ENCODE assay signal across 17 mouse cellular contexts in the genomic region with DNA sequence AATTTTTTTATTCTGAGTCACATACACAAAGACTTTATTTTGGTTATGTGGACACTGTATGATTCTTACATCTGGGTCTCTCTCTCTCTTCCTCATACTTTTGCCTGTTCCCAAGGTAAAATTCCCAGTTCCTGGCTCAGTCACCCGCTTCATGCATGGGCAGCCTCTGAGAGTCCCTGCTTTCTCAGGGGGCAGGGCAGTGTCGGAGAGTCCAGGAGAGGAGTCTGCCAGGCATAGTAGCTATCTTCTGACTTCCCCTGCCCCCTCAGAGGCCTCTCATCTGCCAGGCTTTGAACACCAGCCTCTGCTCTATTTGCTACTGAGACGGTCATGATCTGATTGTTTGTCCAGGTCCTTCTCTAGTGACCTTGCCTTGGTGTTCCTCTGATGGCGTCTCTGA.
"Had no signal": no experiment of that assay in that cellular context is flagged by ENCODE, and none has a peak within 500 bp of the region (broad histone marks: within the 10 kb centered on the region; RNA-seq: fewer than 3 reads in every experiment).

No protein-coding gene starts in this region.

- H3K9me3 ChIP-seq: lung, embryonic 15.5 days; midbrain, embryonic 13.5 days; midbrain, embryonic 15.5 days; neural tube, embryonic 12.5 days; stomach, embryonic 15.5 days had no signal

- H3K27ac ChIP-seq: lung, embryonic 15.5 days; macrophage; midbrain, embryonic 13.5 days; midbrain, embryonic 15.5 days; neural tube, embryonic 12.5 days; stomach, embryonic 15.5 days; stomach, postnatal 0 days had no signal

- DNase-seq: lung, adult 2 months; lung, postnatal 14 days; lung, postnatal 36 days; right cerebral cortex, postnatal 14 days; thymus, adult 2 months; thymus, postnatal 25 days; thymus, postnatal 4 days had no signal

- H3K9ac ChIP-seq: lung, embryonic 15.5 days; midbrain, embryonic 13.5 days; midbrain, embryonic 15.5 days; neural tube, embryonic 12.5 days; stomach, embryonic 15.5 days had no signal

- H3K4me2 ChIP-seq: lung, embryonic 15.5 days; midbrain, embryonic 11.5 days; midbrain, embryonic 13.5 days; midbrain, embryonic 15.5 days; neural tube, embryonic 12.5 days; stomach, embryonic 15.5 days had no signal

- ATAC-seq: lung, postnatal 0 days; midbrain, embryonic 13.5 days; midbrain, embryonic 15.5 days had no signal

- H3K27me3 ChIP-seq: lung, embryonic 15.5 days; megakaryocyte, embryonic 14.5 days; midbrain, embryonic 13.5 days; midbrain, embryonic 15.5 days; neural tube, embryonic 12.5 days; stomach, embryonic 15.5 days had no signal

- H3K36me3 ChIP-seq: lung, embryonic 15.5 days; midbrain, embryonic 13.5 days; midbrain, embryonic 15.5 days; neural tube, embryonic 12.5 days; stomach, embryonic 15.5 days had no signal

- H3K4me1 ChIP-seq: megakaryocyte, embryonic 14.5 days; neural tube, embryonic 12.5 days; stomach, embryonic 15.5 days had no signal

- H3K4me3 ChIP-seq: lung, embryonic 15.5 days; megakaryocyte, embryonic 14.5 days; midbrain, embryonic 13.5 days; midbrain, embryonic 15.5 days; neural tube, embryonic 12.5 days; stomach, embryonic 15.5 days had no signal
